Mouse (Mus musculus): ENCODE data around the gene Xrcc1.

DNA sequence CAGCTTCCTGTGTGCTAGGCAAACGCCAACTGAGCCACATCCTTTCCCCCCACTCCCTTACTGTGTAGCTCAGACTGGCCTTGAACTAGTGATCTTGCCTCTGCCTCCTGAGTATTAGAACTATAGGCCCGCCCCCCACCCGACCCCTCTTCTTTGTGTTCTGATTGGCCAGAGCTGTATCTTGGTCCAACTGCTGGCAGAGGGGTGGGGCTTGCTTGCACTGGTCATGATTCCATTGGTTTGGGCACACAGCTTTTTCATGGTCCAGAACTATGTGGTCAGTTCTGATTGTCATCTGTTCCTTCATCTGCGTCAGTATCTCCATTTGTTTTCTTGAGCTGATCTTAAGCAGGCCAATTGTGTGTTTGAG is 17.7 kb downstream of the Xrcc1 start:
- TF ChIP-seq CTCF (IDR thresholded peaks at IDR 0.05; ENCODE audit: low read depth, low read length) (no peak), GATA2 (IDR thresholded peaks at IDR 0.05; ENCODE audit: borderline replicate concordance, low read depth, low read length) (no peak)

Measured in G1E (cell line).